Mouse (Mus musculus) lung, adult 2 months (tissue): ENCODE data around the gene P2ry13. TPM values are rescaled to one million over a fixed set of nuclear protein-coding genes. Genes with fewer than 3 reads are reported as not detected.

Experiments
- DNase-seq: peaks from one replicate; pipeline ENCODE4 v3.0.0; 2022
- H3K4me1 ChIP-seq: fragments of 200-500 bp; 2 replicates; pipeline ENCODE4 v1.6.1; 2011; ENCODE audit warnings: low read length; ENCODE audit not compliant: control insufficient read depth, insufficient read depth
- H3K4me3 ChIP-seq: fragments of 200-500 bp; replicated peaks from 2 replicates; pipeline ENCODE3; 2011; ENCODE audit warnings: low read depth, mild to moderate bottlenecking, control low read depth, low read length; ENCODE audit errors: extremely low read depth
- CTCF ChIP-seq: fragments of 200-500 bp; IDR thresholded peaks from 2 replicates; pipeline ENCODE4 v1.5.1; 2011; ENCODE audit warnings: mild to moderate bottlenecking, low read length, control low read depth; ENCODE audit not compliant: insufficient read depth
- POLR2A ChIP-seq: fragments of 200-500 bp; IDR thresholded peaks from 2 replicates; pipeline ENCODE4 v1.6.1; 2011; ENCODE audit warnings: low read depth, mild to moderate bottlenecking, control low read depth, low read length, borderline replicate concordance; ENCODE audit errors: extremely low read depth
- WGBS: fragments of 180-500 bp; shearing (Covaris S2); methylation state at CpG from one replicate; pipeline ENCODE4 v1.1.7; 2018; 5-methylcytosine and 5-hydroxymethylcytosine counted together
- polyA plus RNA-seq: library from polyadenylated mRNA; depleted of rRNA; stranded (reverse); fragments of >200 nt; gene quantifications from 2 replicates; pipeline ENCODE4 v1.2.3, GENCODE M21; 2012; rRNA removed

P2ry13 gene
- polyA plus RNA-seq = 3.0 TPM in 2 replicates

- Histone ChIP-seq H3K4me3 (peak within 1 kb of the TSS; percentile 26), H3K4me1 (0 out of 2 replicates have a peak, but pooled peaks cover 2% of the 10 kb centered on the region)
- DNase-seq = no peak
- no peak for TF ChIP-seq CTCF
- TF ChIP-seq POLR2A = no peak
- WGBS = 85% methylated on average over 6 of the region's 6 CpGs
These were observed at the start of gene P2ry13 for GRCm38 (mm10) chr3:59210727-59211126. P2ry13 (minus strand) TSS chr3:59210882.

GRCm38 (mm10) chr3:59257740-59258664 is 47.3 kb upstream of the P2ry13 start:
- Histone ChIP-seq H3K4me1 (no peaks in the 10 kb centered on the region), H3K4me3 (no peak overlapping the region)
- DNase-seq = no peak
- no peak for TF ChIP-seq POLR2A
- no peak for TF ChIP-seq CTCF
- WGBS = 81% methylated on average over 20 of the region's 20 CpGs

GRCm38 (mm10) chr3:59250454-59250853 is 39.8 kb upstream of the P2ry13 start:
- DNase-seq = no peak
- no peaks in the 10 kb centered on the region for H3K4me1 ChIP-seq
- no peak overlapping the region for H3K4me3 ChIP-seq
- WGBS = 93% methylated on average over 1 of the region's 1 CpGs
- TF ChIP-seq CTCF (no peak), POLR2A (no peak)

- TF ChIP-seq POLR2A = no peak
- TF ChIP-seq CTCF = no peak
- no peak for DNase-seq
- Histone ChIP-seq H3K4me1 (no peaks in the 10 kb centered on the region), H3K4me3 (no peak overlapping the region)
- 64% methylated on average over 6 of the region's 6 CpGs for WGBS
These were observed 37.3 kb upstream of the P2ry13 start for GRCm38 (mm10) chr3:59248031-59248430.

- Histone ChIP-seq H3K4me1 (no peaks in the 10 kb centered on the region), H3K4me3 (no peak overlapping the region)
- no peak for DNase-seq
- no peak for TF ChIP-seq POLR2A
- no peak for TF ChIP-seq CTCF
- WGBS = 63% methylated on average over 6 of the region's 6 CpGs
These were observed 32.7 kb upstream of the P2ry13 start for GRCm38 (mm10) chr3:59243384-59243783.

- WGBS = 58% methylated on average over 5 of the region's 5 CpGs
- Histone ChIP-seq H3K4me1 (no peaks in the 10 kb centered on the region), H3K4me3 (no peak overlapping the region)
- TF ChIP-seq POLR2A (no peak), CTCF (no peak)
- no peak for DNase-seq
These were observed 24.2 kb upstream of the P2ry13 start for GRCm38 (mm10) chr3:59234878-59235277.

GRCm38 (mm10) chr3:59230912-59231311 is 20.2 kb upstream of the P2ry13 start:
- TF ChIP-seq CTCF (no peak), POLR2A (no peak)
- Histone ChIP-seq H3K4me1 (peaks cover 8% of the 10 kb centered on the region), H3K4me3 (no peak overlapping the region)
- DNase-seq = no peak
- WGBS = 61% methylated on average over 3 of the region's 3 CpGs

- Histone ChIP-seq H3K4me1 (peaks cover 8% of the 10 kb centered on the region), H3K4me3 (no peak overlapping the region)
- no peak for DNase-seq
- WGBS = 9% methylated on average over 10 of the region's 10 CpGs
- TF ChIP-seq POLR2A = no peak
- no peak for TF ChIP-seq CTCF
These were observed 18.3 kb upstream of the P2ry13 start for GRCm38 (mm10) chr3:59228730-59229551.

- TF ChIP-seq CTCF (no peak), POLR2A (no peak)
- WGBS = 98% methylated on average over 9 of the region's 9 CpGs
- no peak for DNase-seq
- Histone ChIP-seq H3K4me1 (peaks cover 8% of the 10 kb centered on the region), H3K4me3 (no peak overlapping the region)
These were observed 17.0 kb upstream of the P2ry13 start for GRCm38 (mm10) chr3:59227696-59228095.
